Mouse (Mus musculus) testis, postnatal 14 days (tissue): ENCODE results near the gene Sgsm3.
"Not testable (repeated sequence)": the region's sequence is repeated elsewhere in the genome, so short reads cannot be mapped to it uniquely, and the experiment has no call there.

Experiments
- DNase-seq: peaks from one replicate; pipeline ENCODE4 v3.0.0; 2021; ENCODE audit warnings: low spot score

Gene Sgsm3

GRCm38 (mm10) chr15:80977620-80978334 is at the start of gene Sgsm3:
Gene Sgsm3 (plus strand): TSS chr15:80977765.
- peak; percentile 92 for DNase-seq

- DNase-seq: no peak
Measured at GRCm38 (mm10) chr15:80928811-80929355, 48.7 kb upstream of the Sgsm3 start.

GRCm38 (mm10) chr15:80930048-80930571 is 47.5 kb upstream of the Sgsm3 start:
- no peak for DNase-seq

GRCm38 (mm10) chr15:80930676-80931320 is 46.8 kb upstream of the Sgsm3 start:
- not testable (repeated sequence) for DNase-seq

- no peak for DNase-seq
Measured at GRCm38 (mm10) chr15:80931345-80931960, 46.1 kb upstream of the Sgsm3 start.

- DNase-seq: no peak
Measured at GRCm38 (mm10) chr15:80934841-80935240, 42.7 kb upstream of the Sgsm3 start.

GRCm38 (mm10) chr15:80936686-80937085 is 40.9 kb upstream of the Sgsm3 start:
- DNase-seq: no peak

- no peak for DNase-seq
Measured at GRCm38 (mm10) chr15:80938615-80939014, 39.0 kb upstream of the Sgsm3 start.

- DNase-seq: no peak
Measured at GRCm38 (mm10) chr15:80939401-80939800, 38.2 kb upstream of the Sgsm3 start.

- no peak for DNase-seq
Measured at GRCm38 (mm10) chr15:80941468-80942040, 36.0 kb upstream of the Sgsm3 start.

GRCm38 (mm10) chr15:80945851-80946250 is 31.7 kb upstream of the Sgsm3 start:
- no peak for DNase-seq

GRCm38 (mm10) chr15:80948145-80949135 is 29.1 kb upstream of the Sgsm3 start, which contains the start of gene Adsl:
Gene Adsl (plus strand): TSS chr15:80948490.
- peak; percentile 89 for DNase-seq

GRCm38 (mm10) chr15:80949431-80949830 is 28.1 kb upstream of the Sgsm3 start:
- DNase-seq: no peak

GRCm38 (mm10) chr15:80950055-80950454 is 27.5 kb upstream of the Sgsm3 start:
- DNase-seq: no peak

- no peak for DNase-seq
Measured at GRCm38 (mm10) chr15:80953971-80954370, 23.6 kb upstream of the Sgsm3 start.

- DNase-seq: no peak
Measured at GRCm38 (mm10) chr15:80954861-80955260, 22.7 kb upstream of the Sgsm3 start.

- no peak for DNase-seq
Measured at GRCm38 (mm10) chr15:80955836-80956438, 21.6 kb upstream of the Sgsm3 start.

- DNase-seq: no peak
Measured at GRCm38 (mm10) chr15:80969371-80969770, 8.2 kb upstream of the Sgsm3 start.

GRCm38 (mm10) chr15:80974311-80974710 is 3.3 kb upstream of the Sgsm3 start:
- no peak for DNase-seq

GRCm38 (mm10) chr15:80975666-80976065 is 1.9 kb upstream of the Sgsm3 start:
- DNase-seq: no peak

- no peak for DNase-seq
Measured at GRCm38 (mm10) chr15:80979611-80980010, 2.0 kb downstream of the Sgsm3 start.
